Mouse (Mus musculus): ENCODE measurements around the gene Eef2kmt.
"Not testable (repeated sequence)": the region's sequence is repeated elsewhere in the genome, so short reads cannot be mapped to it uniquely, and the experiment has no call there.

Eef2kmt gene

GRCm38 (mm10) chr16:5255779-5256496 lies at the start of gene Eef2kmt:
Eef2kmt (minus strand) TSS chr16:5255983.
- peak; percentile 93 to 97 for DNase-seq (ENCODE audit: low spot score in 2 of 2)

- no peak for DNase-seq (ENCODE audit: low spot score in 2 of 2)
Observed at GRCm38 (mm10) chr16:5295238-5295637, 39.5 kb upstream of the Eef2kmt start.

DNA sequence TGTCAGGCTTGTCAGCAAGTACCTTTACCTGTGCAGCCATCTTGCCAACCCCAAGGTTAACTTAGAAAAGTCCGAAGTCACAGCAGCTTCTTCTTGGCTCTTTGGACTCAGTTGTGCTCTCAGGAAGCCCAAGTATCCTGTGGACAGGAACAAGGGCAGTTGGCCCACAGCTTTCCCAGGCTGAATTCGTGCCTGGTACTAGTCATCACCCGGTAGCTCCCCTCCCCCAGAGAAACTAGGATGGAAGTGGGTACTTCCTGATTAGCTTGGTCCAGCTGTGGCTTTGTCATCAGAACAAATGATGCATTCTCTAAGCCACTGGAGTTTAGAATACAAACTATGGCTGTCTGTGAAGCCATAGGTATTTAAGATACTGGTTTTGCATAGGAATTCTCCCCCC lies 29.6 kb upstream of the Eef2kmt start:
- no peak for DNase-seq (ENCODE audit: low spot score in 2 of 2)

- DNase-seq (ENCODE audit: low spot score in 2 of 2) = no peak
Observed at GRCm38 (mm10) chr16:5282686-5283085, 26.9 kb upstream of the Eef2kmt start.

GRCm38 (mm10) chr16:5279571-5280222 lies 23.9 kb upstream of the Eef2kmt start:
- DNase-seq (ENCODE audit: low spot score in 2 of 2) = no peak

GRCm38 (mm10) chr16:5272371-5272770 lies 16.6 kb upstream of the Eef2kmt start:
- no peak for DNase-seq (ENCODE audit: low spot score in 2 of 2)

GRCm38 (mm10) chr16:5271411-5272035 lies 15.7 kb upstream of the Eef2kmt start:
- no peak for DNase-seq (ENCODE audit: low spot score in 2 of 2)

DNA sequence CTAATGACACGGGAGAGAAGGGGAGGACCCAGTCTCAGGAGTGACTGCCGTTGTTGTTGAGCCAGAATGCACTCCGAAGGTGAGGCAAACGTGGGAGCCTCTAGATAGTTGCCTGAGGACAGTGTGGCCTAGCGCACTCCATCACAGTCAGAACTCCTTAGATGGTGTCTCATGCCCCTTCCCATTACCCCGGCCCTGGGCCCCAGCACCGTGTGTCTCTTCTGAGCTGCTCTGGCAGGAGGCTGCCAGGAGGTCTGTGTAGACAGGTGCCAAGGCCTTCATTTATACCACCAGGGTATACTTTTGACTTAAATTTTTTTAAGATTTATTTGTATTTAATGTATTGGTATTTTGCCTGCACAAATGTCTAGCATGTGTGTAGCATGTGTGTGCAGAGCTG lies 8.1 kb upstream of the Eef2kmt start:
- no peak for DNase-seq (ENCODE audit: low spot score in 2 of 2)

GRCm38 (mm10) chr16:5263156-5263555 lies 7.4 kb upstream of the Eef2kmt start:
- no peak for DNase-seq (ENCODE audit: low spot score in 2 of 2)

DNA sequence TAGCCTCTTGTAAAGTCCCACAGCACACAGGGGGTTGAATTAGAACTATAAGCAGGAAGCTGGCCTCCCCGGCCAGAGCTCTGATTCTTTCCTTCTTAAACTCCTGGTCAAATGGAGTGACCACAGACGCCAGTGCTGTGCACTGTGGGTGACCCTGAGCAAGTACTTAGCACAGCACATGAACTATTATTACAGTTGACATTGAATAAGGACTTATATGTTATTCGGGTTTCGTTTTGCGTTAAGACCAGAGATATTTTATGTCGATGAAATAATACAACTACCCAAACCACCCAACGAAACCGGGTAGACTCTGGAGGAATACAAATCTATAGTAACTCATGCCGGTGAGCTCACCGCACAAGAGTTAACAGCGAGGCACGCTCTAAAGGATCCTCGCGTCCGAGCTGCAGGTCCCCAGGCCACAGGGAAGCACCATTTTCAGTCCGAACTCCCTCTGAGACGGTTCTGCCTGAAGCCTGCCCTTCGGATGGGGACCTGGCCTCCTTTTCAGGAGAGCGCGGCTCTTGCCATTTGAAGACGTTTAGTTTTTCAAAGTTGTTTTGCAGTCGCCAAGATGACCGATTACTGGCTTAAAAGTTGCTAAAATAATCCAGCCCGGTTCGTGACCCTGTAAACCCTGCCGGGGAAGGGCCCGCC lies 572 bp downstream of the Eef2kmt start:
- DNase-seq (ENCODE audit: low spot score in 2 of 2) = no peak

DNA sequence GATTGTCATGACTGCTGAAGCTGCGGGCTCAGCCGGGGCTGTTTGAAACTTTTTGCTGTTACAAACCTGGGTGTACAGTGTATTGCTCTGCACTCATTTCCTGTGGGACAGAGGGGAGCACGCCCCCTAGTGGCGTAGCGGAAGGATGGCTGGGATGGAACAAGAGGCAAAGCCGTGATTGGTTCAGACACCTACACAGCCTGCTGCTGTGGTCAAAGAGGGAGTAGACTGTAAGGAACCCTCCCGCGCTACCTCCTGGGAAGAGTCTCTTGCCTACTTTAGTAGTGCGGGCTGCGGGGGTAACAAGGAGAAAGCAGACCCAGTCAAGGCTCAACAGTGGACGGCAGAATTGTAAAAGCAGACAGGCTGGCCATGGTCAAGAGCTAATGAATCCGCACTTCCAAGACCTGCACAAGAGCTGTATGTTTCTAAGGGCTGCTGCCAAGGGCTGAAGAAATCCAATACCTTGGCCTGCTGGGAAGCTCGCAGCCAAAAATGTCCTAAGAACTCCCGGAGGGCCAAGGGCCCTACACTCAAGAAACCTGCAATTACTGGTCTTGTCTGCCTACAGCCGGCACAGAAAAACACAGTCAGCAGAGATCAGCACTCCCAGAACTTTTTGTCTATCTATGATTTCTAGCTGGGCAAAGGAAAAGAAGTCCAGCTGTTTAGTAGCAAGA lies 1.3 kb downstream of the Eef2kmt start:
- peak; percentile 60 to 74 for DNase-seq (ENCODE audit: low spot score in 2 of 2)

DNA sequence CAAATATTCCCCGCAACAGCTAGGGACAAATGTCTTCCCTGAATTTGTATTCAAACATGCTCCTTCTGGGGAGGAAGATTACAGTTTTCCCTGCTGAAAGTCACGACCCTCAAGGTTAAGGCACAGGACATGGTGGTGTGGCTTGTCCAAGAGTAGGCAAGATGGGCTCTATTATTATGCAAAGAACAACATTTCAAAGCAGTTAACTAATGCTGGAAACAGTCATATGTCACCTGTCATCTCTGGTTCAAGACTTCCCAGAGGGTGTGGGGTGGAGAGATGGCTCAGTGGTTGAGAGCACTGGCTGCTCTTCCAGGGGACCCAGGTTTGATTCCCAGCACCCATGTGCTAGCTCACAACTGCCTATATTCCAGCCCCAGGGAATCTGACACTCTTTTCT lies 3.5 kb downstream of the Eef2kmt start:
- no peak for DNase-seq (ENCODE audit: low spot score in 2 of 2)

DNA sequence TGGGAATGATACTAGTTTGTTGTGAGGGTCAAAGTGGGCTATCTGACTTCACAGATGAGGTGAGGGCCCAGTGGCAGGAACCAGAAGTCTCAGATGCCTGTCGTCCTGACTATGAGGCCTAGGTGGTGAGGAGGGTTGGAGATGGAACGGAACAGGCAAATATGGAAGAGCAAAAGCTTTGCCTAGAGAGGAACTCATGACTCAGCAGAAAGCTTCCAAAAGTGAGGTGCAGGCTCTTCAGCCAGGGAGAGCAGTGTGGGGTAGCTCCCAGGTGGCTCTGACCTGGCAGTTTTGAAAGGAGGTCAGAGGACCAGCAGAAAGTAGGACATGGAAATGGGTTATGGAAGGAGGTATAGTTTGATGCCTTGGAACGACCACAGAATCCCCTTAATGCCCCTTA lies 4.9 kb downstream of the Eef2kmt start:
- DNase-seq (ENCODE audit: low spot score in 2 of 2) = no peak

DNA sequence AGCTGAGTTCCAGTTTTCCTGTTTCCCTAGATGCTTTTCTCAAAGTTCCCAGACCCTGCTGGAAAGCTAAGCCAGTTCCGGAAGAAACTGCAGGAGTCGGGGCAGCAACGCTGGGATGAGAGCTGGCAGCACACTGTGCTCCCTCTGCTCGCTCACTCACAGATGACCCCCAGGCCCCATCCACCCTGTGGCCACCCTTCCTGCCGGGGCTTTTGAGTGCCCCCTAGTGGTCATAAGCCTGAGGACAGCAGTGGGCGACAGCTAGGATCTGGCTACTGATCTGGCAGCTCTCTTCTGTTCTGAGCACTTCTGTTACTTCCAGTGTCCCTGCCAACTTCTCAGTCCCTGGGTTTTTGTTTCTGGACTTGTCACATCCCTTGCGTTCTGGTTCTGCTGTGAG lies 11.4 kb downstream of the Eef2kmt start:
- DNase-seq (ENCODE audit: low spot score in 2 of 2) = peak in 1 of 2 experiments; percentile 58

- DNase-seq (ENCODE audit: low spot score in 2 of 2) = no peak
Observed at GRCm38 (mm10) chr16:5242882-5243281, 12.9 kb downstream of the Eef2kmt start.

GRCm38 (mm10) chr16:5242355-5242754 lies 13.4 kb downstream of the Eef2kmt start:
- no peak for DNase-seq (ENCODE audit: low spot score in 2 of 2)

DNA sequence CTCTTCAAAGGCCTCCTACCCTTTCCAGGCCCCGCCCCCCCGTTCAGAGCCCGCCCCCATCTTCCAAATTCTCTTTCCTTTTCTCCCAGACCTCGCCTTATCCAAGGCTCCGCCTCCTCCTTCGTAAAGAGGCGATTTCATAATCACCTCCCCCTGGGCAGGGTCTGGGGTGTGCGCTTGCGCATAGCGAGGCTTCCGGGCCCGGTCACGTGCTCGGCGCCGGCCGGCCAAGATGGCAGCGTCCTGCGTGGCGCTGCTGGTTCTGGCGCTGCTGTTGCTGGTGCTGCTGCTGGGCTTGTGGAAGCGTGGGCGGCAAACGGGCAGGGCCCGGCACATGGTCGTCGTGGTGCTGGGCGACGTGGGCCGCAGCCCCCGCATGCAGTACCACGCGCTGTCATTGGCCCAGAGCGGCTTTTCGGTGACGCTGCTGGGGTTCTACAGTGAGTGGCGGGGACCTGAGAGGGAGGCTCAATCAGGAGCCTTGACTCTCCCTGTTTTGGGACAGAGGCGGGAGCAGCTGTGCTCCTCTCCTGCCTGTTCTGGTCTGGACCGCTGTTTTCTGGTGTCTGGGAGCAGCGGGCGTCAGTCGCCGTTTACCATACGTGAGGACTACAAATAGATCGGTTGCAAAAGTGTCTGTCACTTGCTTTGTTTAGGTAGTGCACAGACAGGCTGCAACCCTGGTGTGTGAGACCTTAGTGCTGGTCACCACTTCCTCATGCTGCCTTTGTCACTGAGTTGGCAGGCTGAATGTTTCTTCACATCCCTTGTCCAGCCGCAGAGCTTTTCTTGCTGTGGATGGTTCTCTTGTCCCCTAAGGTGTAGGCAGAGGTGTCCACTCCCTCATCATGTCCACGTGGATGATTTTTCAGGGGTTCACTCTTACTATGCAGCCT lies 22.1 kb downstream of the Eef2kmt start, which contains the start of gene Alg1:
Gene Alg1 (plus strand): TSS at position 204 of the 896 bp plus-strand sequence.
- peak; percentile 80 to 87 for DNase-seq (ENCODE audit: low spot score in 2 of 2)

DNA sequence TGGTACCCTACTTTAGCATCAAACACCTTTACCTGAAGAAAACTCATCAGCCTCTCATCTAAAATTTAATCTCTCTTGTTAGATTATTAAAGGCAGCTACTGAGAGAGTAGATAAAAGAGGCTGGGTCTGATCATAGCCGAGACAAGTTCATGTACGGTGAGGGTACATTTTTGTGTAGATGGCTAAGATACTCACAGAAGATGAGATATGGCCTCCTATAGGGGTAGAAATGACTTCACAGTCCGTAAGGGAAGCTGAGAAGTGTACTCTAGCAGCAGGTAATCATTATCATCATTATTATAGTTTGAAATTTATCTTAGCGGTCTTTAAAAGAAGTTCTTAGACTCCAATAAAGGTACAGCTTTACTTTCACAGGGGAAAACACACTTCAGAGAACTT lies 22.8 kb downstream of the Eef2kmt start:
- DNase-seq (ENCODE audit: low spot score in 2 of 2) = no peak

DNA sequence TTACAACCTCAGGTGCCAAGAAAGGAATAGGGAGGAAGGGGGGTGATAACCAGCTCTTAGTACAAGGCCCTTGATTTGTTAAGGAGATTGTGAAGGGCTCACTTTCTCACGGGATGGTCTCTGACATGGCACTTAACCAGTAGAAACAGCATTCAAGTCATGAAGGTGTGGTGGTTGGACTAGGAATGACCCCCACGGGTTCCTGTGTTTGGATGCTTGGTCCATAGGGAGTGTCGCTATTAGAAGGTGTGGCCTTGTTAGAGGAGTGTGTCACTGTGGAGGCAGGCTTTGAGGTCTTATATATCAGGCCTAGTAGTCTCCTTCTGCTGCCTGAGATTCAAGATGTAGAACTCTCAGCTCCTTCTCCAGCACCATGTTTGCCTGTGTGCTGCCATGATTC lies 27.7 kb downstream of the Eef2kmt start:
- DNase-seq (ENCODE audit: low spot score in 2 of 2) = not testable (repeated sequence)

- not testable (repeated sequence) for DNase-seq (ENCODE audit: low spot score in 2 of 2)
Observed at GRCm38 (mm10) chr16:5227501-5227900, 28.3 kb downstream of the Eef2kmt start.

GRCm38 (mm10) chr16:5226534-5226933 lies 29.2 kb downstream of the Eef2kmt start:
- not testable (repeated sequence) for DNase-seq (ENCODE audit: low spot score in 2 of 2)

Measured in spleen, postnatal 14 days (tissue).